Mouse (Mus musculus): ENCODE measurements around the gene Rnf144b.

Rnf144b gene

DNA sequence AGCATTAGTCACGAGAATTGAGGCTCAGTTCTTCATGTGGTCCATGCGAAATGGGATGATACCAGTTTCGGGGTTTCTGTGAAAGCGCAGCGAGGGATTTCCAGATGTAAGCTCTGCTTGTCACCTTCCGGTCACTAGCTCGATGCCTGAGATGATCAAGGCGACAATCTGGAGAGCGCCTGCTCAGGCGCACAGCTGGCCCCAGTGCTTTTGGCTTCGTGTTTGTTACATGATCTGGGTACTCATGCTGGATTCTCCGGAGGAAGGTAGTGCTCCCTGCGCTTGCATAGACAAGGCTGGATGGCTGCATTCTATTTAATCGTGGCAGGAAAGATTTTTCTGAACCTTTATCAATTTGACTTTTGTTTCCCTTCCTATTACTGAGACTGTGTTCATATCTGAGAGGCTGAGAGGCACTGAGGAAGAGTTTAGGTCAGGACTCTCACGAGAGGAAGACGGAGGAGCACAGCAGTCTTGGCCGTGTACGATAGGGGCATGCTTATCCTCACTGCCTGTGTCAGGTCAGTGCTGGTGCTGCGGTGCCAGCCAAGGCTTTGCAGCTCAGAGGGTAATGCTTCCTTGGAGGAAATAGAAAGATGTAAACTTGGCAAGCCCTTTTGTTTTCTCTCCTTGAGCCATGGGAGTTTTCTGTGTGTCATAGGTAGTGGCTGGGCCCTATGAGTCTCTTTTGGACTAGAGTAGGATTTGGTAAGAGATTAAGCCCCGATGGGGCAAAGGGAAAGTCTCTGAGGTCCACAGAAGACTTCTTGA, 93.5 kb downstream of the Rnf144b start:
- DNase-seq (ENCODE audit: extremely low read depth, insufficient read length, low spot score), result no peak

DNA sequence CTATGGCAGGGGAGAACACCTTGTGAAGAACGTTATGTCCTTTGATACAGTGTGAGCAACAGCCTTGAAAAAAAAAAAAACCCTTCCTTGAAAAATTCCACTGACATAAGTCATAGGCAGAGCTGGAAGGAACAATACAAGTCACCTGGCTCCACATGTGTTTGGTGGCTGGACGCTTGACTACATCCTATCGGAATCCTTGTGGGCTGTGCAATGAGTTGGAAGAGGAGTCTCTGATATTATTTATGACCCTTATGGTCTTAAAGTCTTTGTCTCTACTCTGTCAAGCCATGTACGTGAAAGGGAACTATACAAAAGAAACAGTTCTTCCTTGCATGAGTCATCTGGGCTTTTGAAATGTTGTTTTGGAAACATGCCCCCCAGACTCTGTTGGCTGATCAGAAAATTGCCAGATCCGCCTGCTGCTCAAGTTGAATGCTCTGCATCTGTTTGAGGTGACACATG, 94.7 kb downstream of the Rnf144b start:
- peak; percentile 27 for DNase-seq (ENCODE audit: extremely low read depth, insufficient read length, low spot score)

DNA sequence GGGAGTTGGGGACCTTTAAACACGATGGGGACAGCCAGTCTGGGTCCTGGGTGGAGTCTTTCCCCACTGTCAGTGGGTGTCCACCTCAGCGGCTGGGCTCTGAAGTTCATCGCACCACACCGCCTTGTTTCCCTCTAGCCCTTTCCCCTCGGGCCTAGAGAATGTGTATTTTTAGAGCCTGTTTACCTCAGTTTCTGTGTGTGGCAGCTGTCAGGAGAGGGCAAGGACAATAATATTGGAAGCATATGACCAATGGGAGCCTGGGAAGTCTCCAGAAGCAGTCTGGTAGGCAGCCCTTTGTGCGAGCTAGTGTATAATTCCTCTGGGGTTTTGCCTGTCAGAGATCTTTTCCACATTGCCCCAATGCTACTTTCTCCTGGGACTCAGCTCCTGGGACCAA, 95.9 kb downstream of the Rnf144b start:
- no peak for DNase-seq (ENCODE audit: extremely low read depth, insufficient read length, low spot score)

DNA sequence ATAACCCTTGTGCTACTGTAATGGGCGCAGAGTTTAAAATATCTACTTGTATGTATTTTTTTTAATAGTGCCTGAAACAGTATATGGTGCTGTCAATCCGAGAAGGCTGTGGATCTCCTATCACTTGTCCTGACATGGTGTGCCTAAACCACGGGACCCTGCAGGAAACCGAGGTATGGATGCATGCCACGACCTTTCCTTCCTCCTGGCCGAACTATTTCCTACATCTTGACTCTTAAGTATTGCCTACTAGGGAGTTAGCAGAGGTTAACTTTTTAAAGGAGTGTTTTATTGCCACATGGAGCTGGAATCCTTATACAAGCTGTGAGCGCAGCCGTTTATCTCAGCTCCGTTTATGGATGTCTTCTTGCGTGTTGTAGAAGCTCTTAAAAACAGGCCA, 98.0 kb downstream of the Rnf144b start:
- no peak for DNase-seq (ENCODE audit: extremely low read depth, insufficient read length, low spot score)

DNA sequence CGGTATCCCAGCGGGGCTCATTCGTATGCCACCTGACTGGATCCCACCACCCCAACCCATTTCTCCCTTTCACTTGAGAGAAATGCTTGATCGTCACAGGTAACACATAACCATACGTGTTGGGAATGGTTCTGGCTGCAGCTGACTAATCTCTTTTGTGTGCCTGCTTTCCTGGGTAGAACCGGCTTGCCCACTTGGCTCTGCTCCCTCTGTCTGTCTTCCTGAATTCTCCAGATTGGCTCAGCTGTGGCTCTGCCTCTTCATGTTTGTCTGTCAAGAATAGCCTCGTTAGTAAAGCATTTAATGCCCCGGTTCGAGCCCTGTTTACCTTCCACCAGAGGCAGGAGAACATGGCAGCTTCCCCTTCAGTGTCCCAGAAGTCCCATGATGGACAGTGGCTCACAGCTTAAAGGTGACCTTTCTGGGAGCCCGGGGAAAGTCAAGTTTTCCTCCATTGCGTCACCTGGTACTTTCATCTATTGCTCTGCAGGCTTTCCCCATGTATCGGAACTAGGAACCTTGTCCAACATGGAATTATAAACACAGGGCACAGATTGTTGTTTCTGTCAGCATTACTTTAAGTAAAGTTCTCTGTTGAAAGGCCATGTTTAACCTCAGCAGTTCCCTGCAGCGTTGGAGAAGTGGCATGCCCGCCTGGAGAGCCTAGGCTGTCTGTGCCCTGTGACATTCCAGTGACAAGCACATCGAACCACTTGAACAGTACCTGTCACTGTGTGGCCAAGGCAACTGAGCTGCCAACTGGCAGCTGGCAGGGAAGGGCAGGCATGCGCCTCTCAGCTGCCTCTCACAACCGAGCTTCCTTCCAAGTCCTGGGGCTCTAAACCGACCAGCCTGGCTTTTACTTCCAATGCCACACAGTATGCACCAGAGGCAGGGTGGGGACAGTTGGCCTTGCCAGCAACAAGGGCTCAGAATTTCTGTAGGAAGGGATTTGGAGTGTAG, 101.4 kb downstream of the Rnf144b start:
- peak; percentile 11 for DNase-seq (ENCODE audit: extremely low read depth, insufficient read length, low spot score)

DNA sequence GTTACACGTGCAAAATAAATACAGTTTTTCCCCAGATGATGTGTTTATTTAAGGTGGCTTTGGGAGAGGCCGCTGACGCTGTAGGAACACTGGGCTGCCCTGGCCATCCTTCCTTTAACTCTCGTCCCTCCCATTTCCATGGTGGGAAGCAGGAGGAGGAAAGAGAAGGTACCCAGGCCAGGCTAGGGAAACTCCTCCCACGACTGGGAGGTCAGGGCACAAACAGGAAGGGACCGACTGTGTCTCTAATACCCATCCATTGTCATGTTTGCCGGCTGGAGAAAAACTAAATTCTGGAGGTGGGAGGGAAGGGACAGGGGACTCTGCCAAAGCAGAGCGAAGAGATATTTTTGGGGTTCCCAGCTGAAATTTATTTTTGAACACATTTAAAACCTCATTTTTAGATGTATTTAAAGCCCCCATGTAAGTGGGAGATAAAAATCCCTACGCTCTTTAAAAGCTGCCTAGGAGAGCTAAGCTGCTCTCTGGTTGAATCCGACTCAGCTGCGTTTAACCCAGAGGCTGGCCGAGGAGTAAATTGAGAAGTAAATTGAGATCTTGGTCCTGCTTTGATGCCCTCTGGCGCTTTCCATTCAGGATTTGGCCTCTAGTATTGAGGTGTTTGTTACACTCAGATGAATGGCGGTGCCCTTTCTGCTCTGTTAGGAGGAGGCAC, 102.3 kb downstream of the Rnf144b start:
- DNase-seq (ENCODE audit: extremely low read depth, insufficient read length, low spot score), result no peak

DNA sequence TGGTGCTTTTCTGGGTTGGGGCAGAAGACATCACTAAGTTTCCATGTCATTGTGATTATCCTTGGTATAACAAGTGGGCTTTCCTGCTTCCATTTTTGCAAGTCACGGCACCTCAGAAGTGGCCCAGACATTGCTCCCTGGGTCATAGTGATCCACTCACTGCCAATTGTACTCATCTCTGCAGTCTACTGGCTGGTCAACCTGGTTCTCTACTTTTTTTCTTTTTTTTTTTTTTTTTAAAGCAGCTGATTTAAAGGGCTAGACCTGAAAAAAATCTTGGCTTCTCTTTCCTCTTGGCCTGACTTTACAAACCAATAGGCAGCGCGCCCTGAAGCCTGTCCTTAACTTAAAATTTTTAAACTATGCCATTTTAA, 102.9 kb downstream of the Rnf144b start:
- DNase-seq (ENCODE audit: extremely low read depth, insufficient read length, low spot score), result no peak

DNA sequence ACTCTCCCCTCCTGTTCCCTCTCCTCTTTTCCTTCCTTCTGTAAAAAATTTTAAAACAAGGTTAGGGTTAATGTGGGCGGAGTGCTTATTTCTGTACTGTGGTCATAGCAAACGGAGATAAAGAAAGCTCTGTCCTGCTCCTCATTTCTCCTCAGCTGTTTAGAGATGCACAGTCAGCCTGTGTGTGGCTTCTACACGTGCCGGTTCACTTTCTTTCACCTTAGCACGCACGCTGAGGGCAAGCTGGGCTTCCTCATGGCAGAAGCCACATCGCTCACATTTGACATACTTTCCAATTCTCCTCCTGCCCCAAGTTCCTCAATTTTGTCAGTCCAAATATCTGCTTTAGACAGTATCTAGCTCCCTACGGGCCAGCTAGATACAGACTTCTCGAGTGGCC, 103.3 kb downstream of the Rnf144b start:
- no peak for DNase-seq (ENCODE audit: extremely low read depth, insufficient read length, low spot score)

DNA sequence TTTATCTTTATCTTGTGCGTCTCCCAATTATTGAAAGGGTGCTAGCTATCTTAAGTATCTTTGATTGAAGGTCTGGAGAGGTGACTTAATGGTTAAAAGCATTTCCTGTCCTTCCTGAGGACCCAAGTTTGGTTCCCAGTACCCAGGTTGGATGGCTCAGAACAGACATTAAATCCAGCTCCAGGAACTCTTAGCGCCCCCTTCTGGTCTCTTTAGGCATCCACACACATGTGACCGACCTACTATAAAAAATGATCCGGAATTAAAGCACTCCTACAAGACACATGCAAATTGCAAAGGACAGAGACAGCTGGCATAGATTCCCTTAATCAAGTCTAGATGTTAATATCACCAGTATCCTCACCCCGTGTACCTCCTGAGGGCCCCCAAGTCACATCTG, 104.1 kb downstream of the Rnf144b start:
- DNase-seq (ENCODE audit: extremely low read depth, insufficient read length, low spot score), result no peak

DNA sequence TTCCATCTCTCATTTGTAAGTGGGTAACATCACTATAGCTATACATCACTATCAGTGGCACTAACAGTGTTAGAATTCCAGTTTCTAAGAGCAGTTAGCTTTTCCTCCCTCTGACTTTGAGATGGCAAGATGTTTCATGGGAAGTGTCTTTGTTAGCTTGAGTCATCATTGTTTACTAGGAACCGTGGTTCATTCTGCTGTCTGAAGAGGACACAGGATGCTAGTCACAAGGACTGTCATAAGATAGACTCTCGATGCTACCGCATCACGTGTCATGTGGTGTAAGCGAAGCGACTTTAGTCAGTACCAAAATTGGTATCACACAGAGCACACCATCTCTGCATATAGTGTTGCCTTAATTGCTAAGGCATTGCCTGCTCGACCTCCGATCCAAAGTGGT, 105.7 kb downstream of the Rnf144b start:
- DNase-seq (ENCODE audit: extremely low read depth, insufficient read length, low spot score), result no peak

DNA sequence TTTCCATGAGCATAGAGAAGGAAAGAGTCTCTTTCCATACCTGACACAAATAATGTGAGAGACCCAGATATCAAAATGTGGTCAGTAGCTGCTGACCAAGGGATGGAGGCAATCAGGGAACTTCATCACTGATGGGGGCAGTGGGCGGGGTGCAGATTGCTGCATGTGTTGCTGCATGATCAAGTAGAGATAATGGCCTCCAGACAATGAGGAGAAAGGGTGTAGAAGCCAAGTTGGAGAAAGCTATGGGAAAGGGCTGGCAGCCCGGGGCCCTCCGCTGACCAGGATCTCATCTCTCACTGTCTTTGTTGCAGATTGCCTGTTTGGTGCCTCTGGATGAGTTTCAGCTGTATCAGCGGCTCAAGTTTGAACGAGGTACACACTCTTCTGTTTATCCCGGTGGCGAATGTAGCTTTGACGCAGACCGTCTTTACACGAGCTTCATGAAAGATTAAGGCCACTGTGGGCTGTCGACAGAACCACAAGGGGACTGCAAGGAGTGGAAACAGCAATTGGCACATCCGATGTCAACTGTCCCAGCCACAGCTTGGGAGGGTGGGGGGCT, 106.3 kb downstream of the Rnf144b start:
- DNase-seq (ENCODE audit: extremely low read depth, insufficient read length, low spot score), result no peak

DNA sequence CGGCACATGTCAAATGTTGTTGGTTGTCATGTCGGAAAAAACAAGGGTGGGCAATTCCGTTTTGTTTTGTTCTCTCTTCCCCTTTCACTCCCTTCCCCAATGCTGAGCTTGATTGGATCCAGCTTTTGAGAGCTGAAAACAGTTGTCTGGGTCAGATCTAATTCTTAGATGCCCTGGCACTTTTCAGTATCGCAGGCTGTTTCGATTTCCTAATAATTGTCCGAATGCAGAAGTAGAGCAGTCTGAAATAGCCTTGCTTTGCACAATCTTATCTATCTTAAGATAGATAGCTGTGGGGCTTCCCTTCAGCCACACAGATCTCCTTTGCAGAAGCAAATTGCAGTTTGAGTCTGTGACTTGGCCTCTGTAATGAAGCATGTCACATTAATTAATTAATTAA, 109.7 kb downstream of the Rnf144b start:
- no peak for DNase-seq (ENCODE audit: extremely low read depth, insufficient read length, low spot score)

DNA sequence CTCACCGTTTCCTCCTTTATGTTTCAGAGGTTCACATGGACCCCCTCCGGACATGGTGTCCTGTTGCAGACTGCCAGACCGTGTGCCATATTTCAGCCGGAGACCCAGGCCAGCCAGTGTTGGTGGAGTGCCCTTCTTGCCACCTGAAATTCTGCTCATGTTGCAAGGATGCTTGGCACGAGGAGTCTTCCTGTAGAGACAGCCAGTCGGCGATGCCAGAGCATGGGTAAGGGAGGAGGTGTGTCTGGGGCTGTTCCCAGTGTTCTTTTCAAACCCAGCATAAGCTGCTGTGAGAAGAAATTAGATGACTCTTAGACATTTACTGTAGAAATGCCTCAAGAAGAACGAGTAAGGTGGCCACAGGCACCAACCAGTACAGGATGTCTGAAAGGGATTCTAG, 114.9 kb downstream of the Rnf144b start:
- no peak for DNase-seq (ENCODE audit: extremely low read depth, insufficient read length, low spot score)

DNA sequence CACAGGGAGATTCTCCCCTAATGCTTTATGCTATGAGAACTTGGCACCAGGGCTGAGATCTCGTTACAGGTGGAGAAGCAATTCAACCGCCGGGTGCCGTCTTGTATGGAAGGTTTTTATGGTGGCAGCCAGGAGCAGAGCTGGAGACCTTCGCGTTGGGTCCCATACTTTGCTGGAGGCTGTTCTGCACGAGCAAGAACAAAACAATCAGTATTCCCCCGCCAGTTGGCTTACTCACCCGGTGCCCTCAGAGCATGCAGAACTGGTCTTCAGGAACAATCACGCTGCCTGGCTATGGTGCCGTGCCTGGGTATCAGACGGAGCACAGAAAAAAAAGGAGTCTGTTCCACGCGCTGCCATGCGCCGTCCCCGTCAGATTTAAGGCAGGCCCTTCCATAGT, 115.7 kb downstream of the Rnf144b start:
- no peak for DNase-seq (ENCODE audit: extremely low read depth, insufficient read length, low spot score)

DNA sequence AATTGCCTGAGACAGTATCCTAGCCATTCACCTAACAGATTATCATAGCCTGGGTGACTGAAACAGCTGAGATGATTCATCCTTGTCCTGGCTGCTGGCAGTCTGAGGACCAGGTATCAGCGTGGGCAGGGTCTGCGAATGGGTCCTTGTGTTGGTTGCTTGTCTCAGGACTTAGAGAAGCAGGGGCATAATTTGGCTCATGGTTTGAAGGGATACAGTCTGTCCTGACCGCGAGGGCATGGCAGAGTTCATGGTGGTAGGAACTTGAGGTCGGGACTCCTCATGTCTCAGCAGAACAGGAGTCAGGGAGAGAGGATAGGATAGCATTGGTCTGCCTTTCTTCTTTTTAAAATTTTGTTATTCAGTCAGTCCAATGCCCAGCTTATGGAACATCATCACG, 121.1 kb downstream of the Rnf144b start:
- no peak for DNase-seq (ENCODE audit: extremely low read depth, insufficient read length, low spot score)

DNA sequence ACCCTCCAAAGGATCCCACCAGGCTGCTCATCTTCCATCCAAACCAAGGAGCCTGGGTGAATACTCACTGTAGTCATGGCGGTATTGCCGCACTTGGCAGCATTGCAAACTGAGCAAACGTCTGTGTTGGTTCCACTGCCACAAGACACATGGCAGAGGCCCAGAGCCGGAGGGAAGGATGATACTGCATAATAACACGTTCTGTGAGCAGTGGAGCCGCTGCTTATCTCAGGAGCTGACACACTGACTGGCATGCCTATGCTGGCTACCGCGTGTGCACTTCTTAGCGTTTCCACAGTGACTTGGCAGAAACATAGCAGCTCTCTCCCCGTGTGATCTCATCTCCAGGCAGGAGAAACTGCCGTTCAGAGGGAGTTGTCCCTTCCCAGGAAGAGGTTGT, 122.3 kb downstream of the Rnf144b start:
- no peak for DNase-seq (ENCODE audit: extremely low read depth, insufficient read length, low spot score)

DNA sequence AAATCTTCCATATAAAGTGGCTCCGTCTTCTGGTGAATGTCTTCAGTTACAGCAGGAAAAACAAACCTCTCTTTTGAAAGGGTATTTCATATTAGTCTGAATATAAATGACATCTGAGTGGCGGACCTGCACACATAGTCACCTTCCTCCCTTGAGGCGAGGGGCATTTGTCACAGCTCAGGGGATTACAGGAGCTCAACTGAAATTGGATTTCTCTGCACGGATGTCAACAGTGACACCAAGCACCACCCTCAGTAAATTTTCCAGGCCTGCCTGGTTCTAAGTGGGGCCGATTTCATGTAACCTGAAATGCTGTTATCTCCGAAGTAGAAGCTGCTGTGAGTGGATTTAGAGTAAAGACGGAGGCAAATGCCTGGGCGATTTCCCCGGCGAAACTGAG, 124.0 kb downstream of the Rnf144b start:
- no peak for DNase-seq (ENCODE audit: extremely low read depth, insufficient read length, low spot score)

DNA sequence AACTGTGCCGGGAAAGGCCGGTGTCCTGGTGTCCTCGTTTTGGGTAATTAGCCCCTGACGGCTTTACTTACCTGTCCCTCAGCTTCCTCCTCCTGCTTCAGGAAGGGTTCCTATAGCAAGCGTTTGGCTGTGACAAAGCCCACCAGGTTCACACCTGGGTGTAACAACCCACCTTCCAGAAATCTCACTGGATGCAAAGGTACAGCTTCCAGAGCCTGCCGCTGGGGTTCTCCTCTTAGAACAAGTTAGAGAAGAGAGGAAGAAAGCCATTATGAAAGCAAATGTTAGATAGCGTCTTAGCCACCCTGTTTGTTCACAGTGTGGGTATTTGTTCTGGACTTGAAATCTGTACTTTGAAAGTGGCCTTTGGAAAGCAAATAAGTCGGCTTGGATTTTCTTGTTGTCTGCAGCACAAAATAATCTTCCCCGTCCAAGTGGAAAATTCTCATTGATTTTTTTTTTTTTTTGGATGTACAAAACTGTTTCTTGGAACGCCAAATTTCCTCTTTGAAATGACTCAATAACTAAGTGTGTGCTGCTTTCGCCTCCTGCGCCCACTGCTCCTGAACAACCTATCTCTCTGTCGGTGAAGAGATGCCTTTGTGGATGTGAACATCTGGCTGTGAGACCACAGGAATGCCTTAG, 124.8 kb downstream of the Rnf144b start:
- DNase-seq (ENCODE audit: extremely low read depth, insufficient read length, low spot score), result no peak

DNA sequence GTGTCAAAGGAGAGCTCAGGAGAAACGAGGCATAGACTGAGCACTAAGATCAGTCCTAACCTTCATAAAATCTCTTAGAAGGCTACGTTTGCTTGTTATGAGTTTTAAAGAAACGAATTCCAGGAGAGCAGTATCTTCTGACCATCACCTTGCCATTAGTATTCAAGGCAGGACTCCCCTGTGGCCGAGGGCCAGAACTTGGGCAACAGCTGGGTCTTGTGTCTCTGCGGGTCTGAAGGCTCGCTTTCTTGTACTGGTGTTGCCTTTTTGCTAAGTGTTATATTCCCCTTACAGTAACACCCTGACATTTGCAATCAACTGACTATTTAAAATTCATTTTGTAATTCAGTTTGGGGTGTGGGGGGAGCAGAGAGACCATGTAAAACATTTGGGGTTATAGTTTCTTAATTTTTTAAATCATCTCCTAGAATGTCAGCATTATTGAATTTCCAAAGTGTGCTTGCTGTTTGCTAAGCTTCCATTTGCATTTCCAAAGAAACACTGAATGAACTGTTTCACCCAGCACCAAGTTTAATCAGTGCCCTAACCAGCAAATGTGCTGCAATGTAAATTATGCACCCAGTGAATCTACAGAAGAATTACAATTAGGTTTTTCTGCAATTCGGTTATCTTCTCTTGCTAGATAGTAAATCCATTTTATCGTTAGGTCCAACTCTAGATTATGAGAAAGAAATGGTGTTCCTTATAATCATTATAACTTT, 126.0 kb downstream of the Rnf144b start:
- no peak for DNase-seq (ENCODE audit: extremely low read depth, insufficient read length, low spot score)

DNA sequence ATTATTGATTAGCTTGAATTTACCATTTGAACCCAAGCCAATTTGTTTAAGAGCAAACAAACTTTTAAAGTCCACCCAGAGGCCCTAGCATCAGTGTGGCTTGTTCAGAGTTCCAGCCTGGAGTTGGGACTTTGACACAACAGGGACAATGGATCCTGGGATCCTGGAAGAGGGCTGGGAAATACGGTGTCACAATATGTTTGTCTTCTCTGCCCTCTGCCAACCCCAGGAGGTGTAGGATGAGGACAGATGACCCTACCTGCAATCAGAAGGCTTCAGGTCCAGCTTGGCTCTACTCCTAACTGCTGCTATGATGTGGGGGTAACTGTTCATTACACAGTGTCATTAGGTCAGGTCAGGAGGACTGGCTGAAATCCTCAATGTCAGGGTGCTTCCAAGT, 128.2 kb downstream of the Rnf144b start:
- no peak for DNase-seq (ENCODE audit: extremely low read depth, insufficient read length, low spot score)

Measured in 3134 (cell line).